Mouse (Mus musculus): ENCODE results near the gene Mast4.

The Mast4 gene

DNA sequence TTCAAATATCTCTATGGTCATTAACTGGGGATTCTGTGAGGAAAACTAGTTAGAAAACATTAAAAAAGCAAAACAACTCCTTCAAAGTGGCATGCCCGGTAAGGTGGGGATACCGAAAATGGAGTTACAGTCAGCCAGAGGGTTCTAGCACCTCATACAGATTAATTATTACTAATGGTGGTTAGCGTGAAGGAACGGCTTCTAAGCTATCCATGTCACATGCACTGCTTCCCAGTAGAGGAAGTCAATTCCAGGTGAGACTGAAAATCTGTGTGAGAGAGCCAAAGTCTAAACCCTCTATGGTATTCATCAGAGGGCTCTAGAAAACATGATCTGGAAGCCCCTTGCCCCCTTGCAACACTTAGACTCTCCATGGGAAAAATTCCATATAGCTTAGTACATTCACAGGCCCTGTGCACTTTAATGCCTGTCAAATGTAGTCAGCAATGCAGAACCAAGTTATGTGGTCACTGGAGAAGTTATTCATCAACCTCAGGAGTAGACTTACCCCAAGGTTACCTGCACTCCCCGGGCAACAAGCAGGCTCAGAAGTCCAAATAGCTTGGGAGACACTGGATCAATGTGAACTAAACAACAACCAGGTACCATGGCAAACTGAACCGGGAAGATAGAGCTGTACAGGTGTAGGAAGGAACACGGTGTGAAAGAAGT is 96.1 kb downstream of the Mast4 start:
- DNase-seq, result no peak

- no peak for DNase-seq
Measured at GRCm38 (mm10) chr13:103232171-103232570, 102.1 kb downstream of the Mast4 start.

DNA sequence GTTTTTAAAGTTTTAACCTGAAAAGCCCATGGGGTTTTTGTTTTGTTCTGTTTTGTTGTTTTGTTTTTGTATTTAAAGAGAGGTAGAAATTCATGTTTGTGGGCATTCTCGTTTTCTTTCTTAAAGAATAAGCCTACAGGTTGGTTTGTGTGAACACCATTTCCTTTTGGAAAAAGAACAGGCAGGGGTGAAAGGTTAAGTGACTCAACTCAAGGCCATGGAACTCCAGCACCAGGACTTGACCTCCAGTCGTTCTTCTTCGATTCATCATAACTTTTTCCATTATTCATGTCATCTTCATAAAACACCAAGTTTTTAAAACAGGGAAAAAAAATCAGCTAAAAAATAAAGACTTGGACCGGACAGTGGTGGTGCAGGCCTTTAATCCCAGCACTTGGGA is 105.2 kb downstream of the Mast4 start:
- no peak for DNase-seq

GRCm38 (mm10) chr13:103225895-103226815 is 108.1 kb downstream of the Mast4 start:
- no peak for DNase-seq

- DNase-seq, result no peak
Measured at GRCm38 (mm10) chr13:103225217-103225894, 108.9 kb downstream of the Mast4 start.

- DNase-seq, result no peak
Measured at GRCm38 (mm10) chr13:103220479-103221064, 113.7 kb downstream of the Mast4 start.

DNA sequence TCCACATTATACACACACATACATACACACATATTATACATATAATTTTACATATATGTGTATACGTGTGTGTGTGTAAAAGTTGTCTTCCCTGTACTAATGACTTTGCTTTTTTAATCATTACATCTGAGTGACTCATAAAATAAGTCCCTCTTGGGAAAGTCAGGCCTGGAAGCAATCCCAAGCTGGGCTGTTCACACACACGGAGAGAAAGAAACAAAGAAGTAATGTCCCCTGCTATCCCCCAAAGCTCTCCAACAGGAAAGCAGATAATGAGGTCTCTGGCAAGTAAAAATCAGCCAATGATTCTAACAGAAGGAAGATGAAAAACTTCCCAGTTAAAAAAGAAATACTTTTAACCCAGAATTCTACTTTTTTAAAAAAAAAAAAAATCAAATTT is 114.3 kb downstream of the Mast4 start:
- DNase-seq, result no peak

DNA sequence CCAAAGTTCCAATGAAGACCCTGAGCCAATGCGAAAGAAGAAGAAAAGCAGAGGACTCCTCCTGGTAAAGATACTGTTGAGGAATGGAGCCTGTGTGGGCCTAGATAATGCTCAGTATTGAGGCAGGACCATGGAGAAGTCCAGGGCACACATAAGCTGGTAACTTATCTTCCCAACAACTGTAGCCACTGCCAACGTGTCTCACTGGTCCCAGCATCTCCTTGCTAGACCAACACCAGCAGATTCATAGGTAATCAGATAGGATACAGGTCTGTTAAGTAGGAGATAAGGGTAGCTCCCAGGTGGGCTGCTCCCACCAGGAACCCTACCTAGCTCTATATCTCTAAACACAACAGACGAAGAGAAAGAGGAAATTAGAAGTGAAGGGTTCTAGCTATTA is 116.8 kb downstream of the Mast4 start:
- DNase-seq, result no peak

DNA sequence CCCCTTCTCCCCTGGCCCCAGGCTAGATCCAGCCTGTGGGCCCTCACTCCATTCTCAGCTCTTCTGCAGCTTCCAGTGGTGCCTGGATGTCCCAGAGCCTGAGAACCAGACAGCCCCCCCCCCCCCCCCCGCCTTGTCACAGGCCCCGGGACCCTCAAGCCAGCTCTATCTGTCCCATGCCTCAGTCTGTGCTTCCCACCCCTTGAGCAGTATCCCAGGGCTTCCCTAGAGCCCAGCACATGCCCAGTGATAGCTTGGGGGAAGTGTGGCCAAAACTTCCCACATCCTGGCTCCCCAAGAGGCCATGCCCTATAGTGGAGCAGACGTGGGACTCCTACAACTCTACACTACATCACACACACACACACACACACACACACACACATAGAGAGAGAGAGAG is 119.8 kb downstream of the Mast4 start:
- DNase-seq, result no peak

- DNase-seq, result no peak
Measured at GRCm38 (mm10) chr13:103211953-103212352, 122.3 kb downstream of the Mast4 start.

GRCm38 (mm10) chr13:103211501-103211941 is 122.8 kb downstream of the Mast4 start:
- no peak for DNase-seq

- DNase-seq, result no peak
Measured at GRCm38 (mm10) chr13:103210746-103211145, 123.6 kb downstream of the Mast4 start.

- no peak for DNase-seq
Measured at GRCm38 (mm10) chr13:103207199-103207598, 127.1 kb downstream of the Mast4 start.

DNA sequence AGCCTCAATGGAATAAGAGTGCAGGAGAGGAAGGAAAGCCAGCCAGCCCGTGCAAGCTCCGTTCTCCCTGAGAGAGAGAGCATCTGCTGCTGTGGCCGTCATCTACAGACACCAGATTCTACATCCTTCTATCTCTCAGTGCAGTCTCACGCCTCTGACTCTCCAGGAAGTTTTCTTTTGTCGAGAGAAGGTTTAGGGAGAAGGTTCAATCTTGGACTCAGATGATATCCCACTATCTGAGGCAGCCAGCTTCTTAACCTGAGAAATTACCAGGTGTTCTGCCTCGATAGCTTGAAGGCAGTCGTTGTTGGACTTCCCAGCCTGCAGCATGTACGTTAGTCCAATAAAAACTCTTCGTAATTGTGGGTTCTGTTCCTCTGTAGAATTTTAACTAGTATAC is 127.7 kb downstream of the Mast4 start:
- DNase-seq, result no peak

DNA sequence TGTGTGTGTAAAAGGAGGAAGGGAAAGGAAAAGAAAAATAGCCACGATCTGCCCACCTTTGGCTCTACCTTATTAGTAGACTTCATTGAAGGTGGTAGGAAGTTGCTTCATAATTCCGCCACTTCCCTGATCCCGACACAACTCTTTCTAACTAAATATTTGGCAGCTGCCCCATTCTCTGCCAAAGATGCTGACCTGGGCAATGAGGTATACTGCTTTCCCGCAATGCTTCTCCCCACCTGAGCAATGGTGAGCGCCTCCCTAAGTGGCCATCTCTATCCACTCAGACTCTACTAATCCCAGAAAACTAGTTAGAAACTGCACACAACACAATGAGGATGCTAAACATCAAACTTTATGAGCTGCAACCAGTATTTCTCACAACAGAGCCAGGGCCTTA is 129.1 kb downstream of the Mast4 start:
- DNase-seq, result no peak

DNA sequence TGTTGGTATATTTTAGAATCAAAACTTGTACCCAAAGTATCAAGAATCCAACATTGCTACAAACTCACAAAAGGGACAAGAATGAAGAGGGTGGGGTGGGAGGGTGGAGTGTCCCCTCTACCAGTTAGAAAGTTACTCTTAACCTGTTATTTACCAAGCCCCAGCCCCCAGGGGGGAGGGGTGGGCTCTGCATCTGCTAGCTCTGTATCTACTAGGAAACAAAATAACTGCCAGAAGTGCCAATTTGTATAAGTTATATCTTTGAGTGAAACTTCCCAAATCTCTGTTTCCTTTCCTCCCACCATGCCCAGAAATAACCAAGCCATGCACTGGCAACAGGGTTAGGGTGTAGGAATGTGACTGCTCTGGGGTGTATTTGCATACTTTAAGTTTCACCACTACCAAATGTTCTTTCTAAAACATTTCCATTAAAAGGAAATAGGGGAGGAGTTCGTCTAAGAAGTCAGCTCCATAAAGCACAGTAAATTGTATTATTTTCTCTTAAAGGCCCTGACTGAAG is 130.9 kb downstream of the Mast4 start:
- DNase-seq, result no peak

GRCm38 (mm10) chr13:103201016-103201760 is 133.1 kb downstream of the Mast4 start:
- DNase-seq, result no peak

DNA sequence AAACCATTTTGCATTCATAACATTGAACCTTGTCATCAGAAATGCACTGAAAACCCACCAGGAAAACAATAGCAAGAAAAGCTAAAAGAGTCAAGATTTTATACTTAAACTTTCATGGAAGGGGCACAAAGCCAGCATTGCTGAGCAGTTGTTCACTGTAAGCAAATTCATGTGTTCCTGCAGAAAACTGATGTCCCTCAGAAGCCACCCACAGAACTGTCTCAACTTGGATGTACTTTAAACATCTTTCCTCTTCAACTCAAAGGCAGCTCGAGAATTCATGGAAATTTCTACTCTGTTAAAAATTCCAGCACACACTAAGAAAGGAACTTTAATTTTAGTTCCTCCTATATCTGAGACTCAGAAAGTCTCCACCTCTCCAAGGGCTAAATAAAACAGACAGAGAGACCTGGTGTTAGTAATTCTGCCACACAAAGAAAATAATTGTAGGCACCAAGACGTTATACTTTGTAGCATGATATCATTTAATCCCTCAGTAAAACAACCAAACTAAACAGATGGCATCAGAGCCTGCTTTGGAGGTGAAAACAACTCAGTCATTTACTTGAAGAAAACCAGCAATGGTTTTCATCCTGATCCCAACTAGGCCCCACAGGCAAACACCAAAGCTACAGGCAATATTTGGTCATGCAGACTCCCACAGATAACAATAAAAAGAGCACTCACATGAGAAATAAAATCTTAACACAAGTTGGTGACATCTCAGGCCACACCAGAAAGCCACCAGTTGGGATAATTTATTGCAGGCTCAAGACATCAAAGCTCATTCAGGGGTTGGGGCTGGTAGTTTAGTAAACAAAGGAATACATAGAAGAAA is 134.3 kb downstream of the Mast4 start:
- DNase-seq, result no peak

- no peak for DNase-seq
Measured at GRCm38 (mm10) chr13:103198210-103198940, 135.9 kb downstream of the Mast4 start.

DNA sequence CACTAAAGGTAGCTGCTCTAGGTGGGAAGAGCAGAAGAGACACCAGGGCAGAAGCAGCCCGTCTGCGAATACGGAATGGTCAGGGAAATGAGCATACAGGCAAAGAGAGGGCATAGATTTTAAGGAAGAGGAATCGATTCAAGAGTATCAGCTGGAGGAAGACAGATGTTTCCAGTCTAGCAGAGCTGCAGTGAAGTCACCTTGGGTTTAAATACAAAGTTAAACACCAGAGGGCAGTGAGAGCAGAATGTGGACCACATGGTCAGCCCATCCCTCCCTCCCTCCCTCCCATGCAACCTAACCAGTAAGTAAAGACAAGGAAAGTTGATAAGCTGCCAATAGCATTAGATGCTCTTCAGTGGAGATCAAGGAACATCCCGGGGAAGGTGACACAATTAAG is 138.0 kb downstream of the Mast4 start:
- no peak for DNase-seq

DNA sequence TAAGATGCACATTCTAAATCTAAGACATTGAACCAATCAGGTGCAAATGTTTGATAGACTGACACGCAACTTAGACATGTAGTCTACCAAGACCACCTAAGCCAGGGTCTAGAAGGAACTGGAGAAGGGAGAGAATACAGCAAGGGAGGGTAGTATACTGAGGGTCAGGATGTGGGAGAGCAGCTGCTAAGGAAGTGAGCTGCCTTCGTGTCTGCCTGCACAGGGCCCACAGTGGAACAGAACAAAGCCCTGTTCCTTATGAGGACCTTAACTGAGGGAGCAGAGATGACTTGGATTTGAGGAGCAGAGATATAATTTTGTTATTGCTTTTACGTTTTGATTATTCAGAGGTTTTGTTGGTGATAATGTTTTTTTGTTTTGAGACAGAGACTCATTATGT is 138.4 kb downstream of the Mast4 start:
- DNase-seq, result no peak

Data from cerebellum, adult 11-12 months (tissue).